Mouse (Mus musculus) kidney, postnatal 4 days (tissue): Measurements from ENCODE around the gene Kcnn1.
"Not testable (repeated sequence)": the region's sequence is repeated elsewhere in the genome, so short reads cannot be mapped to it uniquely, and the experiment has no call there.

Source experiments
- DNase-seq, 2 experiments: peaks; one replicate each; pipeline ENCODE4 v3.0.0; 2021; ENCODE audit warnings: mixed read lengths in 2 of 2

The Kcnn1 gene

GRCm38 (mm10) chr8:70839408-70840351, 23.4 kb downstream of the Kcnn1 start, which contains the start of gene Arrdc2:
Arrdc2 (minus strand) TSS chr8:70839720.
- DNase-seq = peak; percentile 99 to 100

- no peak for DNase-seq
These were observed 24.2 kb downstream of the Kcnn1 start for GRCm38 (mm10) chr8:70838654-70839407.

- DNase-seq = no peak
These were observed 26.4 kb downstream of the Kcnn1 start for GRCm38 (mm10) chr8:70836666-70837065.

- DNase-seq = no peak
These were observed 29.0 kb downstream of the Kcnn1 start for GRCm38 (mm10) chr8:70834071-70834470.

- DNase-seq = peak in 1 of 2 experiments; percentile 41
These were observed 29.5 kb downstream of the Kcnn1 start for GRCm38 (mm10) chr8:70833520-70833919.

- peak; percentile 62 to 71 for DNase-seq
These were observed 30.0 kb downstream of the Kcnn1 start for GRCm38 (mm10) chr8:70833018-70833482.

GRCm38 (mm10) chr8:70832371-70832770, 30.7 kb downstream of the Kcnn1 start:
- DNase-seq = no peak

GRCm38 (mm10) chr8:70831517-70831916, 31.5 kb downstream of the Kcnn1 start:
- no peak for DNase-seq

- no peak for DNase-seq
These were observed 35.3 kb downstream of the Kcnn1 start for GRCm38 (mm10) chr8:70827796-70828195.

- DNase-seq = no peak
These were observed 36.0 kb downstream of the Kcnn1 start for GRCm38 (mm10) chr8:70827010-70827409.

- no peak for DNase-seq
These were observed 37.2 kb downstream of the Kcnn1 start for GRCm38 (mm10) chr8:70825816-70826215.

- no peak for DNase-seq
These were observed 39.3 kb downstream of the Kcnn1 start for GRCm38 (mm10) chr8:70823802-70824201.

- not testable (repeated sequence) for DNase-seq
These were observed 40.5 kb downstream of the Kcnn1 start for GRCm38 (mm10) chr8:70822594-70822993.

- DNase-seq = peak; percentile 29 to 43
These were observed 41.1 kb downstream of the Kcnn1 start for GRCm38 (mm10) chr8:70821992-70822391.

GRCm38 (mm10) chr8:70821399-70821962, 41.6 kb downstream of the Kcnn1 start:
- peak; percentile 82 to 87 for DNase-seq

- peak; percentile 86 to 92 for DNase-seq
These were observed 42.7 kb downstream of the Kcnn1 start for GRCm38 (mm10) chr8:70820101-70820935.

GRCm38 (mm10) chr8:70816679-70817078, 46.4 kb downstream of the Kcnn1 start:
- DNase-seq = peak; percentile 73 to 79

GRCm38 (mm10) chr8:70812885-70813284, 50.2 kb downstream of the Kcnn1 start:
- DNase-seq = no peak

- DNase-seq = no peak
These were observed 51.0 kb downstream of the Kcnn1 start for GRCm38 (mm10) chr8:70812055-70812454.

- DNase-seq = no peak
These were observed 51.9 kb downstream of the Kcnn1 start for GRCm38 (mm10) chr8:70810962-70811680.

GRCm38 (mm10) chr8:70808955-70809701, 53.9 kb downstream of the Kcnn1 start:
- no peak for DNase-seq
